Mouse (Mus musculus): ENCODE data around the gene Atg10. TPM values are rescaled to one million over a fixed set of nuclear protein-coding genes. Genes with fewer than 3 reads are reported as not detected.

Gene Atg10
- polyA plus RNA-seq, 1 experiment from 2014 or later, result 17.0 TPM

DNA sequence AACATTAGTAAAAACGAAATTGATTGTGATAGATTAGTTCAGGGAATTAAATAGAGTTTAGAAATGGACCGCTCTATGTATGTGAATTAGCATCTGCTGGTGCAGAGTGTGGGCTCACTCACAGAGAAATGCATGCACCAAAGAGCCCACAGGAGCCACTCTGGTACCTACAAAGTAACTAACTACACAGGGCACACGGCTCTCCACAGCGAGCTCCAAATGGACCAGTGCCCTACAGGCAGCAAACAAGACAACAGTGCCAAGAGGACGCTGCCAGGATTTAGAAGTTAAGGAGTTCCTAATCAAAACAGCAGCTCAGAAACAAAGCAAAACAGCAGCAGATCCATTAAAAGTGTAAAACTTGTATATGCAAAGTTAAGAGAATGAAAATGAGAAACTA lies 52.6 kb downstream of the Atg10 start:
- Histone ChIP-seq H3K4me3 (no peak overlapping the region), H3K27me3 (no peaks in the 10 kb centered on the region), H3K27ac (no peak overlapping the region), H3K36me3 (no peaks in the 10 kb centered on the region), H3K4me1 (no peaks in the 10 kb centered on the region), H3K4me2 (replicated peaks) (no peak overlapping the region), H3K9ac (no peak overlapping the region), H3K9me3 (replicated peaks) (no peaks in the 10 kb centered on the region)
- ATAC-seq (ENCODE audit: low FRiP score), result no peak
- 88% methylated on average over 5 of the region's 5 CpGs for WGBS

- H3K4me2 ChIP-seq (replicated peaks), result no peak overlapping the region
- WGBS, result 83% methylated on average over 17 of the region's 17 CpGs
- H3K9me3 ChIP-seq (replicated peaks), result no peaks in the 10 kb centered on the region
- no peaks in the 10 kb centered on the region for H3K36me3 ChIP-seq
- ATAC-seq (ENCODE audit: low FRiP score), result no peak
- H3K27ac ChIP-seq, result no peak overlapping the region
- no peak overlapping the region for H3K4me3 ChIP-seq
- H3K27me3 ChIP-seq, result no peaks in the 10 kb centered on the region
- no peaks in the 10 kb centered on the region for H3K4me1 ChIP-seq
- no peak overlapping the region for H3K9ac ChIP-seq
Observed at GRCm38 (mm10) chr13:91169529-91170319, 54.0 kb downstream of the Atg10 start.

- ATAC-seq (ENCODE audit: low FRiP score), result no peak
- 79% methylated on average over 4 of the region's 4 CpGs for WGBS
Observed at GRCm38 (mm10) chr13:91168486-91168885, 55.3 kb downstream of the Atg10 start.

DNA sequence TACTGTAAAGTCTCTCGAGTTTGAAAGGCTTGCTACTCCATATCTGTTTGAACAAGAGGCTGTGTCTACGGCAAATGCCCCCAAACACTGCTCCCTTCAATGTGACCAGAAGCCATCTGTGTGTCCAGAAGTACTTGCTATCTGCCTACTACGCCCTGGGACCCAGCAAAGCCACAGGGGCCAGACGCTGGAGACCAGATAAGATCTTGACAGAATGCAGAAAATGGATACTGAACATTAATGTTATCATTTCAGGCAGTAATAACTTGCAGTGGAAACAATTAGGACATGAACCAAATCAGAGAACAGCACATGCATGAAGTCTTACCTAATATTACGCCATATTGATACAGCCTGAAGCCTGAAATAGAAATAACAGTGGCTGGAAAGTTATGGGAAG lies 56.2 kb downstream of the Atg10 start:
- Histone ChIP-seq H3K4me1 (no peaks in the 10 kb centered on the region), H3K36me3 (no peaks in the 10 kb centered on the region), H3K4me3 (no peak overlapping the region), H3K9ac (no peak overlapping the region), H3K27ac (no peak overlapping the region), H3K9me3 (replicated peaks) (no peaks in the 10 kb centered on the region), H3K4me2 (replicated peaks) (no peak overlapping the region), H3K27me3 (no peaks in the 10 kb centered on the region)
- no peak for ATAC-seq (ENCODE audit: low FRiP score)
- 86% methylated on average over 5 of the region's 5 CpGs for WGBS

More at GRCm38 (mm10) chr13:91168486-91168885, 55.3 kb downstream of the Atg10 start:
- Histone ChIP-seq H3K36me3 (no peaks in the 10 kb centered on the region), H3K4me1 (no peaks in the 10 kb centered on the region), H3K4me2 (replicated peaks) (no peak overlapping the region), H3K27ac (no peak overlapping the region), H3K9ac (no peak overlapping the region), H3K9me3 (replicated peaks) (no peaks in the 10 kb centered on the region), H3K4me3 (no peak overlapping the region), H3K27me3 (no peaks in the 10 kb centered on the region)

GRCm38 (mm10) chr13:91166286-91166685 lies 57.5 kb downstream of the Atg10 start:
- Histone ChIP-seq H3K4me1 (no peaks in the 10 kb centered on the region), H3K27ac (no peak overlapping the region), H3K27me3 (no peaks in the 10 kb centered on the region), H3K4me2 (replicated peaks) (no peak overlapping the region), H3K4me3 (no peak overlapping the region), H3K9me3 (replicated peaks) (no peaks in the 10 kb centered on the region), H3K36me3 (no peaks in the 10 kb centered on the region), H3K9ac (no peak overlapping the region)
- WGBS, result 86% methylated on average over 7 of the region's 7 CpGs
- ATAC-seq (ENCODE audit: low FRiP score), result no peak

DNA sequence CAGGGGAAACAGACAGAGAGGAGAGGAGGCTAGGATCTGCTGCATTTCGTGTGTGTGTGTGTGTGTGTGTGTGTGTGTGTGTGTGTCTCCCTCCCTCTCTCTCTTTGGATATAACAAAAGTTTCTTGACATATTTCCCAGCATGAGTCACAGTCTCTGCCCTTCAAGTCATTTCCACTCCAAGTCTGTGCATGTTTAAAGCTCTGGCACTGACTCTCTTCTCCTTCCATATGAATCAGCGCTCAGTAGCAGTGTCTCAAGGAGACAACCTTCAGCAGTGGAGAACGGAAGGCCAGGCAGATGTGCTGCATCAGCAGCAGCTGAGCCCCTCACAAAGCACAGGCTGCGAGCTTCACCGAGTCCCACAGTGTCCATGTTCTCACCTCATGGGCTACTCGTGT lies 58.6 kb downstream of the Atg10 start:
- Histone ChIP-seq H3K4me2 (replicated peaks) (no peak overlapping the region), H3K9me3 (replicated peaks) (no peaks in the 10 kb centered on the region), H3K4me1 (no peaks in the 10 kb centered on the region), H3K4me3 (no peak overlapping the region), H3K36me3 (no peaks in the 10 kb centered on the region), H3K27me3 (no peaks in the 10 kb centered on the region), H3K9ac (no peak overlapping the region), H3K27ac (no peak overlapping the region)
- 65% methylated on average over 6 of the region's 6 CpGs for WGBS
- no peak for ATAC-seq (ENCODE audit: low FRiP score)

GRCm38 (mm10) chr13:91163292-91163691 lies 60.5 kb downstream of the Atg10 start:
- Histone ChIP-seq H3K4me3 (no peak overlapping the region), H3K9ac (no peak overlapping the region), H3K27me3 (no peaks in the 10 kb centered on the region), H3K9me3 (replicated peaks) (no peaks in the 10 kb centered on the region), H3K4me2 (replicated peaks) (no peak overlapping the region), H3K4me1 (no peaks in the 10 kb centered on the region), H3K27ac (no peak overlapping the region), H3K36me3 (no peaks in the 10 kb centered on the region)
- no peak for ATAC-seq (ENCODE audit: low FRiP score)
- WGBS, result 65% methylated on average over 4 of the region's 4 CpGs

- ATAC-seq (ENCODE audit: low FRiP score), result no peak
- Histone ChIP-seq H3K9me3 (replicated peaks) (no peaks in the 10 kb centered on the region), H3K27ac (no peak overlapping the region), H3K4me2 (replicated peaks) (no peak overlapping the region), H3K4me1 (no peaks in the 10 kb centered on the region), H3K9ac (no peak overlapping the region), H3K36me3 (no peaks in the 10 kb centered on the region), H3K27me3 (no peaks in the 10 kb centered on the region), H3K4me3 (no peak overlapping the region)
- 27% methylated on average over 5 of the region's 5 CpGs for WGBS
Observed at GRCm38 (mm10) chr13:91162452-91162851, 61.3 kb downstream of the Atg10 start.

DNA sequence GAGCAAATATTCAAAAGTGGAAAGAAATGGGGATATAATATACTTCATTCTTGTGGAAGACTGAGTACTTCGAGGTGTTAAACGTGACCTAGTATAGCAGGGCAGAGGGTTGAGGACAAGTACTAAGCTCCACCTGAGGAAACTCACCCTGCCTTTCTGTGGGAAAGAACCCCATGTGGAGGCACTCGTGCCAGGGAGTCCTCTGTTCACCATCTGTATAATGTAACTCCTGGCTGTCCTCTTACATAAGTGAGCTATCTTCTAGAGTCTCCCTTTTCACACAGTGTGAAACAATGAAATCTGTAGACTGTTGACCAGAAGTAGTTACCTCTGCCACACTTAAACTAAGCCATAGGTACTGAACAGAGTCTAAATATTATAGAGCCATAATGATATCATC lies 63.2 kb downstream of the Atg10 start:
- Histone ChIP-seq H3K27me3 (no peaks in the 10 kb centered on the region), H3K4me2 (replicated peaks) (no peak overlapping the region), H3K27ac (no peak overlapping the region), H3K4me1 (no peaks in the 10 kb centered on the region), H3K9me3 (replicated peaks) (no peaks in the 10 kb centered on the region), H3K9ac (no peak overlapping the region), H3K4me3 (no peak overlapping the region), H3K36me3 (no peaks in the 10 kb centered on the region)
- WGBS, result 83% methylated on average over 3 of the region's 3 CpGs
- no peak for ATAC-seq (ENCODE audit: low FRiP score)

GRCm38 (mm10) chr13:91159881-91160280 lies 63.9 kb downstream of the Atg10 start:
- 78% methylated on average over 2 of the region's 2 CpGs for WGBS
- no peak overlapping the region for H3K9ac ChIP-seq
- no peaks in the 10 kb centered on the region for H3K4me1 ChIP-seq
- H3K9me3 ChIP-seq (replicated peaks), result no peaks in the 10 kb centered on the region
- no peak overlapping the region for H3K4me2 ChIP-seq (replicated peaks)
- H3K36me3 ChIP-seq, result no peaks in the 10 kb centered on the region
- ATAC-seq (ENCODE audit: low FRiP score), result no peak
- no peaks in the 10 kb centered on the region for H3K27me3 ChIP-seq
- H3K4me3 ChIP-seq, result no peak overlapping the region
- H3K27ac ChIP-seq, result no peak overlapping the region

GRCm38 (mm10) chr13:91157941-91158340 lies 65.8 kb downstream of the Atg10 start:
- H3K27me3 ChIP-seq, result no peaks in the 10 kb centered on the region
- no peaks in the 10 kb centered on the region for H3K4me1 ChIP-seq
- no peak overlapping the region for H3K9ac ChIP-seq
- H3K36me3 ChIP-seq, result no peaks in the 10 kb centered on the region
- no peak overlapping the region for H3K27ac ChIP-seq
- WGBS, result 94% methylated on average over 4 of the region's 4 CpGs
- no peaks in the 10 kb centered on the region for H3K9me3 ChIP-seq (replicated peaks)
- no peak for ATAC-seq (ENCODE audit: low FRiP score)
- H3K4me2 ChIP-seq (replicated peaks), result no peak overlapping the region
- H3K4me3 ChIP-seq, result no peak overlapping the region

DNA sequence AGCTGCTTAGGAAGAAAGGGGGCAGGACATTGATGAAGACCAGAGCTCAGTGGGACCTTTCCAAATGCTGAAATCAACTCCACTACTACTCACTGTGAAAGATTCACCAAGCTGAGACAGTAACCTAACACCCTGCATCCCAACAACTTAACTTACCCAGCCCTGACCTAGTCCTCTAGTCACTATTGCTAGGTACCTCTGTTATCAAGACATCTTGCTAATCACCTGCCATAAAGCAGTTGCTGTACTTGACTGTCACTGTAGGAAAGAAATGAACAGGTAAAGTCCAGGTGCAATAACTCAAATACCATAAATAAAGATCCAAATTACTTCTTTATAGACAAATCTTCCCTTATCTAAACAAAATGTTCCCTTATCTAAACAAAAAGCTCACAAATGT lies 66.3 kb downstream of the Atg10 start:
- no peak for ATAC-seq (ENCODE audit: low FRiP score)
- H3K9me3 ChIP-seq (replicated peaks), result no peaks in the 10 kb centered on the region
- H3K36me3 ChIP-seq, result no peaks in the 10 kb centered on the region
- H3K9ac ChIP-seq, result no peak overlapping the region
- H3K4me3 ChIP-seq, result no peak overlapping the region
- no peaks in the 10 kb centered on the region for H3K27me3 ChIP-seq
- no peak overlapping the region for H3K27ac ChIP-seq
- H3K4me2 ChIP-seq (replicated peaks), result no peak overlapping the region
- H3K4me1 ChIP-seq, result no peaks in the 10 kb centered on the region

- ATAC-seq (ENCODE audit: low FRiP score), result no peak
- 95% methylated on average over 2 of the region's 2 CpGs for WGBS
Observed at GRCm38 (mm10) chr13:91156949-91157348, 66.8 kb downstream of the Atg10 start.

More at GRCm38 (mm10) chr13:91156949-91157348, 66.8 kb downstream of the Atg10 start:
- no peak overlapping the region for H3K4me3 ChIP-seq
- no peak overlapping the region for H3K27ac ChIP-seq
- H3K4me1 ChIP-seq, result no peaks in the 10 kb centered on the region
- H3K27me3 ChIP-seq, result no peaks in the 10 kb centered on the region
- H3K9me3 ChIP-seq (replicated peaks), result no peaks in the 10 kb centered on the region
- no peak overlapping the region for H3K4me2 ChIP-seq (replicated peaks)
- H3K9ac ChIP-seq, result no peak overlapping the region
- no peaks in the 10 kb centered on the region for H3K36me3 ChIP-seq

All from hindbrain, embryonic 12.5 days (tissue).